Mouse (Mus musculus): ENCODE results near the gene Ikzf1.

DNA sequence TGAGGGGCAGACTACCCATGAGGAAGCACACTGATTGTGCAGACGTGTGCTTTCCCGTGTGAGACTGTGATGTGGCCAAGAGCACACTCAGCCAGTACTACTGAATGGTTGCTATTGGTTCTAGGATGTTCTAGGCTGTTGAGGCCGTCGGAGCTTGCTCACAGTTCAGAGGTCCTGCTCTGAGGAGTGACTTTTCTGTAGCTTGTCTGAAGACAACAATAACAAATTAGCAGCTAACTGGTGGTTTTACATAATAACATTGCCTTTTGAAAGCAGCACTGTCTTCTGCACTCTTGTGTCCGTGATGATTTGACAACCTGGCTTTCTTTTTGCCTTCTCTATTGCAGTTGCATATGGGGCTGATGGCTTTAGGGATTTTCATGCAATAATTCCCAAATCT is 55.8 kb downstream of the Ikzf1 start:
- TF ChIP-seq CTCF (conservative IDR thresholded peaks at IDR 0.05; ENCODE audit: low read length), result no peak
- TF ChIP-seq NANOG (IDR thresholded peaks at IDR 0.05; ENCODE audit: borderline replicate concordance, low read length), result no peak
- TF ChIP-seq POU5F1 (IDR thresholded peaks at IDR 0.05; ENCODE audit: borderline replicate concordance, low read length), result no peak

Data from E14TG2a.4 (cell line).